Mouse (Mus musculus) megakaryocyte, adult 5-6 weeks (primary cell): ENCODE measurements around the gene Slc22a4. TPM values are rescaled to one million over a fixed set of nuclear protein-coding genes. Genes with fewer than 3 reads are reported as not detected.
"Not testable (repeated sequence)": the region's sequence is repeated elsewhere in the genome, so short reads cannot be mapped to it uniquely, and the experiment has no call there.

Experiments used
- ATAC-seq: 2 replicates; pipeline ENCODE4 v1.8.0; 2016; ENCODE audit warnings: mild to moderate bottlenecking, inconsistent platforms; ENCODE audit not compliant: poor library complexity, severe bottlenecking
- total RNA-seq, 2 experiments: library from RNA; stranded (forward) in 1 of 2; stranded (reverse) in 1 of 2; fragments of 153-499, 151-499 nt in 1 of 2; fragments of 221-1000, 200-1000 nt in 1 of 2; gene quantifications; 2 replicates each; pipeline versions ENCODE4 v1.2.3 to v1.2.4; 2015 to 2017

Gene Slc22a4
- total RNA-seq, 2 experiments from 2014 or later = 8.0 to 11.0 TPM

DNA sequence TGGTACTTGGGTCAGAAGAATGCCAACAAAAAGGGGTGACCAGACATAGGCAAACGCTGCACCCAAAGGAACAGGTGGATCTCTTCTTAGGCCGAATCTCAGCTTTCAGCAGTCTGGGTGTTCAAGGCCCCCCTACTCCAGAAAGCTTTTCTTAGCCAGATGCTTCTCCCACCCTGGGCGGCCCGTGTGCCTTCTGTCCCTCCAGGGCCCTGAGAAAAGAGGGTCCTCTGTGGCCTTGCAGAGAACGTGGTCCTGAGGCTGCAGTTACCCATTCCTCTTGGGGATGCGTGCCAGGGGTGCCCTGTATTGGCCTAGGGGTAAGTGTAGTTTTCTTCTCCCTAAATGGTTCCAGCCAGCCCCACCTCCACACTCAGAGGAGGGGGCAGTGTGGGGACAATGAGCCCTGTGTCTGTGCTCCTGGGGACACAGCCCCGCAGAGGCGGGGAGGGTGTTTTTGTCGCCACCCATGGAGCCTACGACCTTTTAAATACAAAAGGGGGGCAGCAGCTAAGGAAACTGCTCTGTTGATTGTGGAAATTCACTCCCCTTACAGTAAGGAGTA is 30.2 kb upstream of the Slc22a4 start:
- ATAC-seq = no peak

DNA sequence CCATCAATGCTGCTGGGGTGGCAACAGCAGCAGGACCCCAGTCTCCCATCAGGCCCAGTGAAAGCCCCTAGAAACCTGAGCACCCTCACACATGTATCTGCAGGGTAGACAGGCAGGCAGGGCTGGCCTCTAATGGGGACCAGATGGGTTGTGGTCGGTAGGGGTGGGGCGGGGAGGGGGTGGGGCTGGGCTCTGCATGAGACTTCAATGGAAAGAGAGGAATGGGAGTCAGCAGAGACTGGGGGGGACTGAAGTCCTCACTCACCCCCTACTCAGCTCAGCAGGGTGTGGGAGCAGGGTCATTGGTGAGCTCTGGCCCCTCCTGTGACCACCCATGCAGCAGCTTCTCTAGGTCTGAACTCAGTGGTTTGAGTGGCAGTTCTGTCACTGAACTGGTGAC is 29.5 kb upstream of the Slc22a4 start:
- ATAC-seq = no peak

DNA sequence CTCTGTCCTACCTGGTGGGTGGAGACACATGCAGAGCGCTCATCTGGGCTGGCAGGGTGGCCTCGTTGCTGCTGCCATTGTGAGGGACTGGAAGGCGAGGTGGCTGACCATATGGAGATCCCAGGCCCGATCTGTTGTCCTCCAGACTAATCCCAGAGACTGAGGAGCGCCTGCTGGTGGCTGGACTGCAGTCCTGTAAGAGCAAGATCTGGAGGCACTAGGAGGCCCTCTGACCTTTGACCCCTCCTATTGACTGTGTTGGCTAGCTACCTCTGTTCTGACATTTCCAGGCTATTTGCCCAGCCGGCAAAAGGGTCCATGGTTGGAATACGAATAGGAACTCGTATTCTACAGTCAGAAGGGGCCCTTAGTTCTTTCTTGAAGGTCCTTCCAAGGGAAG is 28.2 kb upstream of the Slc22a4 start:
- ATAC-seq = no peak

DNA sequence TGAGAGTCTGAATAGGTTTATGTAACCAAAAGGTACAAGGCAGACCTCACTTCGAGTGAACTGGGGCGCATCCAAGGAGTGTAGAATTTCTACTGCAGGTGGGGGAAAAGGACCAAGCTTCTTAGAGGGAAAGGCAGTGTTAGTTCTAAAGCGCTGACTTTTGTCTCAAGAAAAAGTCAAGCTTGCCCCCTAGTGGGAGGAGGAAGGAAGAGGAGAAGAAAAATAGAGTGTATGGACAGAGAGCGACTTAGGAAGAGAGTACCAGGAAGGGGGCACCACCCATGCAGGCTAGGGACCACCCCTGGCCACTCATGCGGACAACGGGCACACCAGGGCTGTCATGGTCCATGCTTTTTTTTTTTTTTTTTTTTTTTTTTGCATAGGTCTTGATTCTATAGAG is 26.4 kb upstream of the Slc22a4 start:
- peak; percentile 70 for ATAC-seq

DNA sequence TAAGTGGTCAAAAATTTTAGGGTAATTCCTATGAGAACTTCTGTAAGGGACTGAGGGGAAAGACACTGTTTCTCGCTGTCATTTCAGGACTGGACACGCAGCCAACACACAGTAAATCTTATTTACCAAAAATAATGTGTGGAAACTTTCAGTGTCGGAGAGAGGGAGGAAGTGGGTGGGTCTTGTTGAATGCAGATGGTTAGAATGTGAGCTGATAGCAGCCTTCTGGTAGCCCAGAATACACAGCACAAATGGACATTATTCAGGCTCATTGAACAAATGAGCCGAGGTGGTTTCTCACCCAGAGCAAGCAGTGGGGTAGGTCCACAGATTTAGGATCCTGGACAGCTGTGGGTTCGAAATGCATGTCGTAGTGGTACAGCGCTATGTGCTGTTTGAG is 25.2 kb upstream of the Slc22a4 start:
- no peak for ATAC-seq

DNA sequence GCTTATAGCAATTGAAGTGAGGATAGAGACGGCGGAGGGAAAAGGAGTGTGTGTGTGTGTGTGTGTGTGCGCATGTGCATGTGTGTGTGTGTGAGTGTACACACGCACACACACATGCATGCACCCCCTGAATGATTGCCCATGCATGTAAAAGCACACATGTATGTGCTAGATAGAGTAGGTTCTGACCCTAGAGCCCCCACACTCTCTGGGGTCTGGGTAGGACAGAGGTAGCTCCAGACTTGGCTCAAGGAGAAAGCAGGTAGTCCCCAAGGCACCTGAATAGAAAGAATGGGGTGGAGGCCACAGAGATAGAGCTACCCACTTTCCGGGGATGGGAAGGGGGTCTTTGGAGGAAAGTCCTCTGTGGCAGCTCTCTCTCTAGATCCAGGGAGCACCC is 24.2 kb upstream of the Slc22a4 start:
- no peak for ATAC-seq

DNA sequence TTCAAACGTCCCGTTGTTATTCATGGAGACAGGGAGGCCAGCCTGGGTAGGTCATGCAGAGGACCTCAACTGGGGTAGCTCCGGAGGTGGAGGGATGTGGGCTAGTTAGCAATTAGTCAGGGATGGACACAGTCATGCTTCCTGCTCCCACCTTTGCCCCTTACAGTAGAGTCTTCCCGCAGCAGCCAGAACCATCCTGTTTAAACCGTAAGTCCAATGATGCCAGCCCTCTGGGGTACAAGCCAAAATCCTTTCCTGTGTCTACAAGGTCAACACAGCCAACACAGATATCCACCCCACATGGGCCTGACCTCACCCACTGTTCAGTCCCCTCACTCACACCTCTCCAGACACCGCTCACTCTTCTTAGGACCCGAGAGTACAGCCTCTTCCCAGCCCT is 23.3 kb upstream of the Slc22a4 start:
- ATAC-seq = no peak

DNA sequence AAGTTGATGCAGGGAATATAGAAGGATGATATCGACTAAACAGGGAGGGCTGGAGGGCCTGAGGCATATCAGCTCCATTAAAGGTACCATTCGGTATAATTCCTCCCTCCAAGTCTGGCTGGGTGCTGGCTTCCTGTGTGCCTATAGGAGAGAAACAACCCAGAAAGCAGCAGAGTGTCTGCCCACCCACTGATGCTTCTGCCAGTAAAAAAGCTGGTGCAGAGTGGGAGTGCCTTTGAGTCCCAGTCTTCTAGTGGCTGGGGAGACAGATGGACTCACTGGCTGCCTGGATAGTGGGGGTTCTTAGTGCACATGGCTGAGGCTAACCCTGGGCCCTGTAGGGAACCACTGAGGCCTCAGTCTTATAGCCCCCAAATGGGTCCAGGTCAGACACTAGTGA is 22.3 kb upstream of the Slc22a4 start:
- no peak for ATAC-seq

DNA sequence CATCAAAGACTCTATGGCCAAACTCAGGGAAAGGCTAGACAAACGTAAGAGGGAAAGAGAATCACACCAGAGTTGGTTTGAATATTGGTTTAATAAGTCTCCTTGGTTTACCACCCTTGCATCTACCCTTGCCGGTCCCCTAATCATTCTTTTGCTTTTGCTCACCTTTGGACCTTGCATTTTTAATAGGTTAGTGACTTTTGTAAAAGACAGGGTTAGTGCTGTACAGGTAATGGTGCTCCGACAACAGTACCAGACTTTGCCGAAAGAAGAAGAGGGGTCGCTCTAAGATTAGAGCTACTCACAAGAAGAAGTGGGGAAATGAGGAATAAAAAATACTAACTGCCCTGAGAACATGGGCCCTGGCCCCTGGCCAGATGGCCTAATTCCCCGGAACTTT is 12.8 kb upstream of the Slc22a4 start:
- ATAC-seq = no peak

DNA sequence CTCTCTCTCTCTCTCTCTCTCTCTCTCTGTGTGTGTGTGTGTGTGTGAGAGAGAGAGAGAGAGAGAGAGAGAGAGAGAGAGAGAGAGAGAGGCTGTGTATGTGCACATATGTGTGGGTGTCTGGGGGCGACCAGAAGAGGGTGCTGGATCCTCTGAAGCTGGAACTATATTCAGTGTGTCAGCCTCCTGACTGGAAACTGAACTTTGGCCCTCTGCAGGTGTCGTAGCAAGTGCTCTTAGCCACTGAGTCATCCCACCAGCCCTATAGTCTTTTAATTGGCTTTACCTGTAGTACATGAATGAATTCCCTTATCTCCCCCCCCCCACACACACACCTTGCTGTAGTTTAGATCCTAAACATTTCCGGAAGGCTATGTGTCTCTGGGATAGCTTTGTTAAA is 5.0 kb upstream of the Slc22a4 start:
- not testable (repeated sequence) for ATAC-seq

DNA sequence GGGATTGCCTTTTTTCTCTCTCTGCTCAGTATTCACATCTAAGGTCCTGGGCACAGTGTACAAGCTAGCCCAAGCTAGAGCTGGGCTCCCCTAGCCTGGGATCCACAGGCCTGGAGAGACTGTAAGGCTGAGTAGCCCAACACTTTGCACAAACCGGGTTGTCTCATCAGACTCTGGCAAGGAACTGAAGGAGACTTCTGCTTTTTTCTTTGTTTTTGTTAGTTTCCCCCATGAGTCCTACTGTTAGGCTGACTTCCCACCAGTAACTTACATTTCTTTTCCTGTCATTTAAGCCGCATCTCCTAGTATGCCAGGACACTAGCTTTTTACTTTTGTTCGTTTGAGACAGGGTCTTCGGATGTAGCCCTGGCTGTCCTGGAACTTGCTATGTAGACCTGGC is 1.1 kb upstream of the Slc22a4 start:
- peak; percentile 47; the same call in 1 of the 2 replicates for ATAC-seq

DNA sequence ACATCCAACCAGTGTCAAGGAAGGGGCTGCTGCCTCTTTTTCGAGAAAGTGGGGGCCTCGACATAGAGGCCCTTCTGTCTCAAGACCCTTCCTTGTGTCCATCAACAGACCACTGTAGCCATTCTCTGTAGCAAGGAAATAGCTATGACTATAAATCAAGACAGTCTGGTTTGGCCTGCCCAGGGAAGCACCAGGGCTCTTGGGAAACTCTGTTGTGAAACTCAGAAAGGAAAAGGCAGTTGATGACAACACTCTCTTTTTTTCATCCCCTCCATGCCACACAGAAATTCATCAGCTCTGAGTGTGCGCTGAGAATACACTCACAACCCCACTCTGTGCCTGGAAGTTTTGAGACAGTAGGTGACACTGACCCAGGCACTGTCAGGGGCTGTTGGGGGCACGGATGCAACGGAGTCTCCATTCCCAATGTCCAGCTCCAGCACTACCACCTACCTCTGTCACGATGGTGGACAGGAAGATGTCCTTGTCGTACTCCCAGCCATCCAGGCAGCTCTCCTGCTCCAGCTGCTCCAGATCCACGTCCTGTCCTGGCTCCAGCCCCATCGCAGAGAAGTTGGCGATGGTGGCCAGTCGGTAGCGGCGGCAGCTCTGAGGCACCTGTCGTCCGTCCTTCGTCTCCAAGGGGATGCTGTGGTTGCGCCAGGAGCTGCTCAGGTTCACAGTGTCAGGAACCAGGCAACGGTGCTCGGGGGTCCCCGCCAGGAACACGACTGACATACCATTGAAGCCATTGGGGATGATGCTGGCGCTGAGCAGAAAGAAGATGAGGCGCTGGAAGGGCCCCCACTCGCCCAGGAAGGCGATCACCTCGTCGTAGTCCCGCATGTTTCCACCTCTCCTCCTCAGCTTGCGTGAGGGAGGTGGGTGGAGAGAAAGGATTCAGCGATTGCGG is 503 bp downstream of the Slc22a4 start:
- ATAC-seq = peak; percentile 10; the same call in 1 of the 2 replicates

DNA sequence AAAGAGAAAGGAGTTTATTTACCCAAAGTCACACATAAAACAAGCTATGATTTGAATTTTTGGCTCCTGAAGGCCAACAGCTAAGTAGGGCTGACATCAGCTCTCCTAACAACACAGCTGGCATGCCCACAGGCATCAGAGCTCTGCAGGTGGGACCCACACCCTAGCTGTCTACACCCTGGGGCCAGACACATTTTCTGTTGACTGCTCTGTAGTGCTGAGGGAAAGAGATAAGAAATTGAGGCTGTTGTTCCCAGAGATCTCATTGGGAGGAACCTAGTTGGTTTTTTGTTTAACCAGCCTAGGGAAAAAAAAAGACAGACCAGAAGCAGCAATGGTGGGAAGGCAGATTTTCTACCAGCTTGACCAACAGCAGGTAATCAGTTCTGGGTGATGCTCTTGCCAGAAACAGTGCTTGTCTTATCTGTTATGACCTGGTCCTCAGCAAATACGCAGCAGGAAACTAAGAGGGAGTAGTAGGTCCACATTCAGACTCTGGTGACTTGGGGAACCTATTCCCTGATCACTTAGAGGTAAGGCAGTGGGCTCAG is 1.3 kb downstream of the Slc22a4 start:
- ATAC-seq = no peak

DNA sequence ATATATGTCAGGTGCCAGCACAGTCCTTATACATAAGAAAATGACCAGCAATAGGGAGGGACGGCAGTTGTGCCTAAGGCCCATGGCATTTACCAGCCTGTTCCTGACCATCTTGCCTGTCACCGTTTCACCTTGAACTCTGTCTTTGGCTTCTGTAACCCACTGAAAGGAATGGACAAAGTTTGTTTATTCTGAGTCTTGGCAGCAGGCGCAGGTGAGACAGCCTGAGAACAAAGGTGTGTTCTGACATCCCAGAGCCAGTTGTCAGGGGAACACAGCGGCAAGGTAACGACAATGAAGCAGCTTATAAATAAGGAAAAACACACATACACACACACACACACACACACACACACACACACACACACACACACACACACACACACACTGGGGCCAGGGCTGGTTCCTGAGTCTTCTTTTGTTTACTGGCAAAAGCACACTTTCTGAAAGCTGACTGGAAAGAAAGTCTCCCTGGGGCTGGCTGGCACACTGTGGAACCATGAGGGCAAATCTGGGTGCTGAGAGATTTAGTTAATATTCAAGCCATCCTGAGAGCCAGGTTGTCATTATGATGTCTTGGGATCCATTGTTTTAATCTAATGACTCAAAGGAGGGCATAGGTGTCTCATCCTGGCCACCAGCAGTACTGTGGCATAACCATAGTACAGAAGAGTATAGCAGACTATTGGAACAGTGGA is 6.3 kb downstream of the Slc22a4 start:
- no peak for ATAC-seq

DNA sequence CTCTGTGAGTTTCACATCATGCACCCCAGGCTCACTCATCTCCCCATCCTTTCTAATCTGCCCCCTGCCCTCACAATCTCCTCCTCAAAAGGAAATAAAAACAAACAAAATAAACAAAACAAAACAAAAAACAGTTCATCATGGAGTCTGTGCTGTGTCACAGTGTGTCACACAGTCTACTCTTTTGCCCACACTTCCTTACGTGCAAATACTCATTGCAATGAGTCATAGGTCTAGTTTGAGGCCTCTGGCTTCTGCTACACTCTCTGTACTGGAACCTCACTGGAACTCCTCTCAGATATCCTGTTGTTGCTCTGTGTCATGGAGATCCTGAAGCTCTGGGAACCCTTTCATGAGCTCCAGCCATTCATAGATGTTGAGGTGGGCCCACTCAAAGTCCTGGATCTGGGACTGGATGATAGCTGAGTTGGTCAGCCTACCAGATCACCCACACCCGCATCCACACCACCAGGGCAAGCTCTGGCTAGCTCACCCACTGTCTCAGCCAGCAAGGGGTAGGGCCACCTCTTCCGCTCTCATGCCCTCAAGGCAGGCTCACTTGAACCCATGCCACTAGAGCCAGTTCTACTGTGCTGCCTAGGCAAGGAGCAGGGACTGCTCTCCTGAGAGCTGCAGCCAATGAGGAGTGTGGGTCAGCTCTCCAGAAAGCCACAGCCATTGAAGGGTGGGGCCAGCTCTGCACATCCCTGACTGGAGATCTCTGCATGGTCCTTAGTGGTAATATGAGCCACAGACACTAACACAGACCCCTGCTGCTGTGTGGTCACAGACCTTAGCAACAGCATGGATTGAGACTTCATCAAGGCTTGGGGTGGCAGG is 8.8 kb downstream of the Slc22a4 start:
- no peak for ATAC-seq

DNA sequence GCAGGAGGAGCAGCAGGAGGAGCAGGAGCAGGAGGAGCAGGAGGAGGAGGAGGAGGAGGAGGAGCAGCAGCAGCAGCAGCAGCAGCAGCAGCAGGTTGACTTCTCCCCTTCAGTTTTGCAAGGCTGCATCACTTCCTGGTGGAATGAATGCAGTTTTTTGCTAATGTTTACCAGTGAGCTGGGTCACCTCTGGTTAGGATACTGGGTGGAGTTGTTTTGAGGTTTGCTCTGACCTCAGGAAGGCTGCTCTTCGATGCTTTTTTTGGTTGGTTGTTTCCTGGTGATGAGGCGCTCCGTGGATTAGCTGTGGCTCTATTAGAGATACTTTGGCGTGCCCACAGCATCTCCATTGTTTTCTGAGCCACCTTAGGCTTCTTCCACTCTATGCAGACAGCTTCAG is 10.3 kb downstream of the Slc22a4 start:
- no peak for ATAC-seq

DNA sequence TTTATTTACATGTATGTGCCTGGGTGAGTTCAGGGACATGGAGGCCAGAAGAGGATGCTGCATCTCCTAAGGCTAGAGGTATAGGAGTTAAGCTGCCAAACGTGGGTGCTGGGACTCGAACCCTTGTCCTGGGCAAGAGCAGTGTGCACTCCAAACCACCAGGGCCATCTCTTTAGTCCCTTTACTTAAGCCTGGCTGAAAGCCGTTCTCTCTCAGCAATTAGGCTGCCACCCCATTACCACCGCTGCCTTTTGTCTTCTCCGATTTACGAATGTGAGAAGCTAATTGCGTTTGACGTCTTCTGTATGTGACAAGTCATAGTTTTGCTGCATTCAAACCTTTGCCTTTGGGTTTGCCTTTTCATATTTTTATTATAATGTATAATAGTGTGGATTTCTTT is 11.8 kb downstream of the Slc22a4 start:
- no peak for ATAC-seq

DNA sequence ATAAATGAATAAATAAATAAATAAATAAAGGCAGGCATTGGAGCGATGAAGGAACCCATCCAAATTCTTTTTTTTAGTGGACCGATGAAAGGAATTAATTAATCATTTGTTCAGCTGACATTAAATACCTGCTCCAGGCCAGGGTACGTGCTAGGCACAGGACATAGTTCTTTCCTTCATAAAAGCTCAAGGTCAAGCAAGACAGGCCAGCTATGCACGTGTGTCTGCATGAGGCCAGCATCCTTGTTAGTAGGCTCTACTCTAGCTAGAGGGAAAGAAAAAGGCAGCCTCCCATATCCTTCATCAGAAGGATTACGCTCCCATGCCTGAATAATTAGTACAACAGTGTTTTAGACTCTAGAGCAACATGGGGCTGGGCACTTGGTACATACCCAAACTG is 14.9 kb downstream of the Slc22a4 start:
- no peak for ATAC-seq

DNA sequence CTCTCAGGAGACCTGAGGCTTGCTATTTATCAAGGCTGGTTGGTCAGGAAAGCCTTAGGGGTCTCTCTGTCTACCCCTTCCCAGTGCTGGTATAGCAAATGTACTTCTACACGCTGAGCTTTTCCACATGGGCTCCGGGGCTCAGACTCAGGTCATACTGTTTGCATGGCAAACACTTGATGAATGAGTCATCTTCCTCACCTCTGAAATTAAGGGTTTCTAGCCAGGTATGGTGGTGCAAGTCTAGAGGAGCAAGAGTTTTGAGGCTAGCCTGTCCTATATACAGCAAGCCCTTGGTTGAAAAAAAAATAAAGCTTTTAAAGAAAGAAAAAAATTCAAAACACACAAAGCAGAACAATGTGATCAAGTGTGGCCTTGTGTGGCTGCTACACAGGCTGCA is 16.6 kb downstream of the Slc22a4 start:
- no peak for ATAC-seq

DNA sequence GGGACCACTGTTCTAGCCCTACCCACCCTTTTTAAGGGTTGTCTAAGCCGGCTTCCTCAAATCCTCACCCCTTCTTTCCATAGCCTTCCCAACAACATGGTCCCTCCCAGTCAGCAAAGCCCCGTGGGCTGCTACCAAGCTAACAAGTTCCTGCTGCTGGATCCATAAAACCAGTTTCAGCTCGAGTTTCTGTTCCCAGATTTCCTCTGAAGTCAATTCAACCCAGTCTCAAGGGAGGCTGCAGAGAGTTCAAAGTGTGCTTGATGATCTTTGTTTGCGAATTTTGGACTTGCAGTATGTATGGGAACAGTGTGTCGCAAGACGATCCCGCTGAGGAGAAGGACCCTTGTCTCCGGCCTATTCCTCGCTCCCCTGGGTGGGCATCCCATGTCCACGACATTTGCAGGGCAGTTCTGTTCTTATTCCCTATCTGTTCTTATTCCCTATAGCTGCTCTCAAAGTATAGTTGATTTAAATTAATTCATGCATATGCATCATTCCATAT is 19.4 kb downstream of the Slc22a4 start:
- ATAC-seq = no peak

DNA sequence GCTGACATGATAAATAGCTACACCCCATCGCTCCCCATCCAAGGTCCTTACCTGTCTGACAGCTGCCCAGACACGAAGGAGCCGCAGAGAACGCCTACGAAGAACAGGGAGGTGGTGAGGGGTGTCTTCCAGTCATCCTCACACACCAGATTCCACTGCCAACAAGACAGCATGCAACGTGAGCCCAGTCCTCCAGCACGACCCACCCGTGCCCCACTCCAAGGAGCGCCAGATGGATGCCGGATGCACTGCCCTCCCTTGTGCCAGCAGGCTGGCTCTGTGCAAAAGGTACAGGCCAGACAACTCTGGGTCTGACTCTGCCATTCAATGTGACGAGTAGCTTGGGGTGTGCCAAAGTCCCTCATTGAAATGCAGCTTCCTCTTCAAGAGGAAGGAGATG is 20.2 kb downstream of the Slc22a4 start:
- no peak for ATAC-seq
